10 mouse cellular contexts compared by ENCODE assay signal in the genomic region with DNA sequence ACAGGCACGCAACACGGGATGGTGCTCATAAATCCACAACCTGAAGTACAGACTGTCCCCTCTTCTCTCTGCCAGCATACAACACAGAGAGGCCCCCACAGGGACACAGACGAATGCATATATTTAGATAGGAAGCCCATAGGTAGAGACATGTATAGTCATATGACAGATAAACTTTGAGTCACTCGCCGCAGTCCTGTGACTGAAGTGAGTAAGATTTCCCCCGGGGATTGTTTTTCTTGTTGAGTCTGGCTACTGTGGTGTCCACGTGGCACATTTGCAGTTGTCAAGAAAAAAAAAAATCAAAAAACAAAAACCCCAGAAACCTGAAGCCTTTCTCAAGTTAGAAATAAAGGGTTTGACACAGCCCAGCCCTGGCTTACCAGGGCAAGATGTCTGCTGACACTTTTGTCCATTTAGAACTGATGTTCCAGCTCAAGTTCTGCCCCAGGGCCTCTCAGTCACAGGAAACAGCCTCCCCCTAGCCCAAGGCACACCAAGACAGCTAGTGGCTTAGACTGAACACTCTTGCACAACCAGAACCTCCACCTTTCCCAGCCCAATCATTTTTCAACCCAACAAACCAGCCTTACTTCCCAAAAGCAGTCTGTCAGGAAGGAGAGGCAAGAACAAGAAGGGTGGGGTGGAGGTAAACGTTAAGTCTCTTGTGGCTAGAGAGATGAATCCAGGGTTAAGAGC. TPM values are rescaled to one million over a fixed set of nuclear protein-coding genes. Genes with fewer than 3 reads are reported as not detected.
DNase-seq lines count a peak whose midpoint lies in the region; ATAC-seq lines count a peak whose summit lies in the region.
"Had no signal": no experiment of that assay in that cellular context is flagged by ENCODE, and none has a peak within 500 bp of the region (broad histone marks: within the 10 kb centered on the region; RNA-seq: fewer than 3 reads in every experiment).

No protein-coding gene starts in this region.

- no peaks in the 10 kb centered on the region for H3K36me3 ChIP-seq in heart, embryonic 16.5 days (ENCODE audit: control insufficient read depth, insufficient read depth)
- H3K36me3 ChIP-seq in megakaryocyte, embryonic 14.5 days (replicated peaks; ENCODE audit: low read length) = no peaks in the 10 kb centered on the region
- H3K36me3 ChIP-seq in midbrain, embryonic 15.5 days (replicated peaks) = no peaks in the 10 kb centered on the region
- H3K36me3 ChIP-seq: limb, embryonic 13.5 days had no signal

- ATAC-seq in heart, embryonic 16.5 days (replicated peaks; ENCODE audit: extremely low read depth, insufficient read depth, low FRiP score) = no peak
- ATAC-seq in common myeloid progenitor, adult 5-6 weeks (replicated peaks; ENCODE audit: low read depth, poor library complexity, severe bottlenecking) = peak; percentile 28
- ATAC-seq in midbrain, embryonic 15.5 days (replicated peaks) = no peak

- H3K9ac ChIP-seq in heart, embryonic 16.5 days (ENCODE audit: low read length) = no peak overlapping the region
- H3K9ac ChIP-seq in midbrain, embryonic 15.5 days = no peak overlapping the region
- H3K9ac ChIP-seq: hindbrain, embryonic 14.5 days; limb, embryonic 13.5 days had no signal

- H3K27ac ChIP-seq in heart, embryonic 16.5 days (ENCODE audit: low read length) = peak overlapping the region; percentile 3
- H3K27ac ChIP-seq in midbrain, embryonic 15.5 days = no peak overlapping the region
- H3K27ac ChIP-seq: hindbrain, embryonic 14.5 days; limb, embryonic 13.5 days had no signal

- no peak overlapping the region for H3K4me3 ChIP-seq in heart, embryonic 16.5 days (ENCODE audit: low read length)
- H3K4me3 ChIP-seq in megakaryocyte, embryonic 14.5 days (replicated peaks) = peak overlapping the region; percentile 85
- H3K4me3 ChIP-seq in midbrain, embryonic 15.5 days = no peak overlapping the region
- H3K4me3 ChIP-seq: limb, embryonic 13.5 days had no signal

- no peak overlapping the region for H3K4me2 ChIP-seq in heart, embryonic 16.5 days (ENCODE audit: low read depth, low read length)
- H3K4me2 ChIP-seq in midbrain, embryonic 15.5 days = no peak overlapping the region
- H3K4me2 ChIP-seq: hindbrain, embryonic 14.5 days; limb, embryonic 13.5 days had no signal

- WGBS in heart, embryonic 16.5 days = 34% methylated on average over 8 of the region's 8 CpGs
- 81% methylated on average over 8 of the region's 8 CpGs for WGBS in midbrain, embryonic 15.5 days

- peaks cover 3% of the 10 kb centered on the region; the same call in 1 of the 2 replicates for H3K4me1 ChIP-seq in heart, embryonic 16.5 days (ENCODE audit: control insufficient read depth, insufficient read depth, low read length)
- peaks cover 56% of the 10 kb centered on the region for H3K4me1 ChIP-seq in megakaryocyte, embryonic 14.5 days
- no peaks in the 10 kb centered on the region for H3K4me1 ChIP-seq in midbrain, embryonic 15.5 days

- no peaks in the 10 kb centered on the region for H3K9me3 ChIP-seq in heart, embryonic 16.5 days (replicated peaks; ENCODE audit: control insufficient read depth, low read length)
- H3K9me3 ChIP-seq in megakaryocyte, embryonic 14.5 days = no peaks in the 10 kb centered on the region
- no peaks in the 10 kb centered on the region for H3K9me3 ChIP-seq in midbrain, embryonic 15.5 days
- H3K9me3 ChIP-seq: limb, embryonic 13.5 days had no signal

- H3K27me3 ChIP-seq in heart, embryonic 16.5 days (ENCODE audit: control insufficient read depth, insufficient read depth, low read length) = no peaks in the 10 kb centered on the region
- H3K27me3 ChIP-seq in megakaryocyte, embryonic 14.5 days (replicated peaks) = peaks cover 6% of the 10 kb centered on the region
- no peaks in the 10 kb centered on the region for H3K27me3 ChIP-seq in midbrain, embryonic 15.5 days (replicated peaks)
- H3K27me3 ChIP-seq: limb, embryonic 13.5 days had no signal

- intact Hi-C loops in heart, postnatal 14 days (cut with DNase I) = no loop called here

- no peak for DNase-seq in heart, postnatal 14 days
- DNase-seq in CD8-positive naive resting alpha-beta T cell, adult 2 months (ENCODE audit: low read depth in 2 of 2, low spot score in 2 of 2) = peak; percentile 80 to 82
- DNase-seq in layer of hippocampus, adult 8-10 months (ENCODE audit: low spot score in 2 of 2) = no peak
- no peak for DNase-seq in kidney, postnatal 14 days

RNA-seq across cellular contexts. Expression of a gene that starts 24.2 kb away (rescaled TPM):
- 101 and 102 TPM in 2 replicates for polyA plus RNA-seq in heart, embryonic 16.5 days (2015; fragmentation: Nextera tagmentation; extraction: Ambion mirVana)
- total RNA-seq in heart, postnatal 14 days (2021) = 10 to 100 TPM; 28.1 to 31.6 TPM
- total RNA-seq in common myeloid progenitor, adult 5-6 weeks (2017) = 126 and 132 TPM in 2 replicates
- 8.3 TPM in 1 of 2 replicates, not detected in the other for polyA plus RNA-seq in megakaryocyte, embryonic 14.5 days (2012; ENCODE audit: insufficient read depth, low replicate concordance)
- polyA plus RNA-seq in midbrain, embryonic 15.5 days (2015; fragmentation: Nextera tagmentation; extraction: Ambion mirVana) = 118 and 120 TPM in 2 replicates
- total RNA-seq in layer of hippocampus, adult 8-10 months (2022) = 10 to 100 TPM; 49.7 to 57.4 (median 54.0) TPM

RNA-seq across cellular contexts. Expression of a gene that starts 60.0 kb away (rescaled TPM):
- polyA plus RNA-seq in heart, embryonic 16.5 days (2015; fragmentation: Nextera tagmentation; extraction: Ambion mirVana) = 238 and 262 TPM in 2 replicates
- 100 to 1,000 TPM in 1 of 2 experiments, 10 to 100 TPM in 1; 79.5 to 110 TPM for total RNA-seq in heart, postnatal 14 days (2021)
- 377 and 448 TPM in 2 replicates for total RNA-seq in common myeloid progenitor, adult 5-6 weeks (2017)
- 0.81 and 43.5 TPM in 2 replicates for polyA plus RNA-seq in megakaryocyte, embryonic 14.5 days (2012; ENCODE audit: insufficient read depth, low replicate concordance)
- polyA plus RNA-seq in midbrain, embryonic 15.5 days (2015; fragmentation: Nextera tagmentation; extraction: Ambion mirVana) = 628 and 666 TPM in 2 replicates
- 100 to 1,000 TPM; 263 to 275 (median 274) TPM for total RNA-seq in layer of hippocampus, adult 8-10 months (2022)

Comparison
In these comparisons a context has a peak if more than half of its experiments do, and no peak if none do; other contexts are left out.
1. DNase-seq: peak in CD8-positive naive resting alpha-beta T cell, adult 2 months (2 of 2); none in heart, postnatal 14 days (0 of 2), layer of hippocampus, adult 8-10 months (0 of 2) and kidney, postnatal 14 days (single experiment).